Mouse (Mus musculus): Measurements from ENCODE around the gene Znhit6.

GRCm38 (mm10) chr3:145602410-145603206, 26.6 kb downstream of the Znhit6 start:
- TF ChIP-seq GATA1 (IDR thresholded peaks at IDR 0.05; ENCODE audit: low read length), result no peak
- no peak for TF ChIP-seq TAL1 (IDR thresholded peaks at IDR 0.05; ENCODE audit: low read length)
